ENCODE assay signal across 16 mouse cellular contexts in genomic region chr12:105947332-105947731, GRCm38 (mm10).
DNase-seq lines count a peak whose midpoint lies in the region; ATAC-seq and TF ChIP-seq lines count a peak whose summit lies in the region.
"Had no signal": no experiment of that assay in that cellular context is flagged by ENCODE, and none has a peak within 500 bp of the region (broad histone marks: within the 10 kb centered on the region; RNA-seq: fewer than 3 reads in every experiment).

No protein-coding gene starts in this region.

- H3K27ac ChIP-seq in hindbrain, postnatal 0 days: no peak overlapping the region
- no peak overlapping the region for H3K27ac ChIP-seq in hindbrain, embryonic 12.5 days
- H3K27ac ChIP-seq: embryonic facial prominence, embryonic 13.5 days; forebrain, embryonic 10.5 days; limb, embryonic 13.5 days had no signal

- 60% methylated on average over 5 of the region's 5 CpGs for WGBS in hindbrain, postnatal 0 days
- 70% methylated on average over 5 of the region's 5 CpGs for WGBS in hindbrain, embryonic 12.5 days

- H3K4me2 ChIP-seq in hindbrain, postnatal 0 days (ENCODE audit: low read depth, low read length): no peak overlapping the region
- no peak overlapping the region for H3K4me2 ChIP-seq in hindbrain, embryonic 12.5 days (replicated peaks)
- H3K4me2 ChIP-seq: embryonic facial prominence, embryonic 13.5 days; limb, embryonic 13.5 days had no signal

- H3K4me3 ChIP-seq in hindbrain, postnatal 0 days (ENCODE audit: low read length): no peak overlapping the region
- no peak overlapping the region for H3K4me3 ChIP-seq in hindbrain, embryonic 12.5 days
- H3K4me3 ChIP-seq: embryonic facial prominence, embryonic 13.5 days; forebrain, embryonic 10.5 days; limb, embryonic 13.5 days; myocyte had no signal

- no peaks in the 10 kb centered on the region for H3K27me3 ChIP-seq in hindbrain, postnatal 0 days (ENCODE audit: insufficient read depth, low read length)
- H3K27me3 ChIP-seq in hindbrain, embryonic 12.5 days: no peaks in the 10 kb centered on the region
- H3K27me3 ChIP-seq: embryonic facial prominence, embryonic 13.5 days; limb, embryonic 13.5 days had no signal

- no peak for ATAC-seq in hindbrain, postnatal 0 days
- no peak for ATAC-seq in hindbrain, embryonic 12.5 days (ENCODE audit: low FRiP score)

- H3K9me3 ChIP-seq in hindbrain, postnatal 0 days (ENCODE audit: low read length): no peaks in the 10 kb centered on the region
- H3K9me3 ChIP-seq in hindbrain, embryonic 12.5 days (replicated peaks): no peaks in the 10 kb centered on the region
- H3K9me3 ChIP-seq: embryonic facial prominence, embryonic 13.5 days; forebrain, embryonic 10.5 days; limb, embryonic 13.5 days had no signal

- H3K36me3 ChIP-seq in hindbrain, postnatal 0 days (ENCODE audit: insufficient read depth, low read length): no peaks in the 10 kb centered on the region
- H3K36me3 ChIP-seq in hindbrain, embryonic 12.5 days: no peaks in the 10 kb centered on the region
- H3K36me3 ChIP-seq: embryonic facial prominence, embryonic 13.5 days; forebrain, embryonic 10.5 days; limb, embryonic 13.5 days had no signal

- peak; percentile 48 for TF ChIP-seq CTCF in hindbrain, postnatal 0 days (IDR thresholded peaks at IDR 0.05; ENCODE audit: low read depth)

- no peaks in the 10 kb centered on the region for H3K4me1 ChIP-seq in hindbrain, postnatal 0 days (ENCODE audit: insufficient read depth, low read length)
- H3K4me1 ChIP-seq in hindbrain, embryonic 12.5 days: no peaks in the 10 kb centered on the region
- H3K4me1 ChIP-seq: limb, embryonic 13.5 days had no signal

- H3K9ac ChIP-seq in hindbrain, postnatal 0 days (replicated peaks; ENCODE audit: low read length): no peak overlapping the region
- no peak overlapping the region for H3K9ac ChIP-seq in hindbrain, embryonic 12.5 days
- H3K9ac ChIP-seq: embryonic facial prominence, embryonic 13.5 days; limb, embryonic 13.5 days had no signal

- no peak for DNase-seq in hindbrain, postnatal 0 days (ENCODE audit: low spot score)
- peak; percentile 28 for DNase-seq in retina, embryonic 14.5 days (ENCODE audit: low spot score)
- DNase-seq in retina, postnatal 1 day: no peak
- peak; percentile 36 for DNase-seq in WW6 (ENCODE audit: low read depth, low spot score)
- no peak for DNase-seq in adrenal gland, postnatal 25 days
- no peak for DNase-seq in urinary bladder, postnatal 25 days (ENCODE audit: low spot score)
- DNase-seq: cerebellum, postnatal 36 days; heart, adult 18-20 months; heart, postnatal 36 days; kidney, postnatal 36 days; thymus, postnatal 36 days had no signal

Comparison
In these comparisons a context has a peak if more than half of its experiments do, and no peak if none do; other contexts are left out.
1. DNase-seq: peak in retina, embryonic 14.5 days (single experiment) and WW6 (single experiment); none in hindbrain, postnatal 0 days (single experiment), retina, postnatal 1 day (single experiment), adrenal gland, postnatal 25 days (single experiment) and urinary bladder, postnatal 25 days (single experiment).